Mouse (Mus musculus): Measurements from ENCODE around the gene Tmem220. TPM values are rescaled to one million over a fixed set of nuclear protein-coding genes. Genes with fewer than 3 reads are reported as not detected.
A peak's percentile ranks its signal among the peaks of the same experiment; 100 is the strongest.

Tmem220 gene
- polyA plus RNA-seq, 1 experiment from 2014 or later = 4.2 TPM

DNA sequence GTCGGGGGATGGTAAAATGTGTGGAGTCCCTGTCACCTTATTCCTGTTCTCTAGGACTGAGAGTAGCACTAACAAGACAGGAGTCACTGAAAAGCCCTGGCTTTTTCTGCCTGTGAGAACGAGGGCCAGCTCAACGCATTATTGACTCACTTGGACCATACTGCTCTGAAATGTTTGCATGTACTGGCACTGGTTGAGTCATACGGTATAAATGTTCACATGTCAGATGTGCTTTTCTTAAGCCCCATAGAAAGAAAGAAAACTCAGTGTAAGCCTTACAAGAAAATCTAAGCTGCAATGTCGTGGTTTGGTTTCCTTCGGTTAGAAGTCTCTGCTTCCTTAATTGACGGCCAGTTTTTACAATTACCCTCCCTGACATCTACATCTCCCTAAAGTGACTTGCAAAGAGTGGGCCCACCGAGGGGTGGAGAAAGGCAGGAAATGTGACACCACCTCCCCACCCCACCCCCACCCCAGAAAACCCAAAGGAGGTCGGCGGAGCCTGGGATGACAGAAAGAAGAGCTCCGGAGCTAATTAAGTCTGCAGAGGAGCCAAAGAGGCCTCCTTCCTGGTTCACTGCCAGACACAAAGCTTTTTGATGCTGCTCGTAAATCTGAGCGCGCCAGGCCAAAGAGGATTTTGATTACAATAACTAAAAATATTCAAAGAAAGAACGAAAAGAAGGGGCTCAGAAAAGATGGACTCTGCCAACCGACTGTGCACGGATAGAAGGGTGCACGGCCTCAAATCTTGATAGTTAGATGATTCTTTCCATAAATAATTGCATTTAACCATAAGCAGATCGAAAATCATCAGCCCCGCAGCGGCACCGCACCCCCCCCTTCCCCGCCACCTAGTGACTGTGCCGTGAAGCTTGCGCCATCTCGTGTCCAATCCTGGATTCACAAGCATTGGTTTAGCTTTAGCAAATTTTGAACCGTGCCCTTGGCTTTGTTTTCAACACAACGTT lies 40.5 kb upstream of the Tmem220 start:
- Histone ChIP-seq H3K4me1 (ENCODE audit: insufficient read depth) (peaks cover 5% of the 10 kb centered on the region; the same call in 1 of the 2 replicates), H3K36me3 (replicated peaks; ENCODE audit: insufficient read depth, low read length) (no peaks in the 10 kb centered on the region), H3K4me2 (ENCODE audit: low read depth, low read length) (peak overlapping the region; percentile 73), H3K9me3 (ENCODE audit: low read length) (no peaks in the 10 kb centered on the region), H3K4me3 (ENCODE audit: low read depth, low read length) (peak overlapping the region; percentile 38), H3K27me3 (ENCODE audit: insufficient read depth, low read length) (0 out of 2 replicates have a peak, but pooled peaks cover 8% of the 10 kb centered on the region), H3K27ac (ENCODE audit: low read depth) (no peak overlapping the region), H3K9ac (replicated peaks) (peak overlapping the region; percentile 8; the same call in 1 of the 2 replicates)
- TF ChIP-seq EP300 (IDR thresholded peaks at IDR 0.05; ENCODE audit: low read depth) (no peak), CTCF (IDR thresholded peaks at IDR 0.05; ENCODE audit: low read depth) (peak; percentile 89)
- DNase-seq (peak; percentile 77), ATAC-seq (0 out of 2 replicates have a peak, but pooled peaks have one; percentile 25)
- WGBS (ENCODE audit: insufficient replicate concordance) = 8% methylated on average over 28 of the region's 28 CpGs

DNA sequence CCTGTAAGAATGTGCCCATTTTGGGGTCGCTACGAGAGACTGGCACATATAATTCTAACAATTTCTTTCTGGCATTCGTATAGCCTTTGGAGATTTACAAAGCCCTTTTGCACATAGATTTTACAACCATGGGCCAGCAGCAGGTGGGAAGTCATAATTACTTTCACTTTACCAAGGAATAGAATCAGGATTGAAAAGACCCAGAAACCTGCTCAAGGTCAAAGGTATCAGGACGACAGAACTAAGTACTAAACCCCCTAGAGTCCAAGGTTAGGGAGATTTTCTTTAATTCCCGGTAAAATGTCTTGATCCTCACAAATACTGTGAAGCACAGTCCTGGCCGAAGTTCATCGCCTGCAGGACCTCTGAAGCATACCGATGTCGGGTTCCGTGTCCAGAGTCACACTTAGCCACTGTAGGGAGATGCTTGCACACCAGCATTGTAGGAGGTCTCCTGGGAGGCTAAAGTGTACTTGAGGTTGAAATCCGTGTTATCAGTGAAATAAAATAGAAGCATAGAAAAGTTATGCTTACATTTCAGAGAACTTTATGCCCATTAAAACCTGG lies 39.7 kb upstream of the Tmem220 start:
- Histone ChIP-seq H3K4me1 (ENCODE audit: insufficient read depth) (peaks cover 5% of the 10 kb centered on the region; the same call in 1 of the 2 replicates), H3K9ac (replicated peaks) (peak overlapping the region; percentile 8), H3K36me3 (replicated peaks; ENCODE audit: insufficient read depth, low read length) (no peaks in the 10 kb centered on the region), H3K4me2 (ENCODE audit: low read depth, low read length) (peak overlapping the region; percentile 73), H3K4me3 (ENCODE audit: low read depth, low read length) (peak overlapping the region; percentile 38), H3K27me3 (ENCODE audit: insufficient read depth, low read length) (0 out of 2 replicates have a peak, but pooled peaks cover 8% of the 10 kb centered on the region), H3K9me3 (ENCODE audit: low read length) (no peaks in the 10 kb centered on the region), H3K27ac (ENCODE audit: low read depth) (no peak overlapping the region)
- no peak for ATAC-seq
- WGBS (ENCODE audit: insufficient replicate concordance) = 22% methylated on average over 11 of the region's 11 CpGs
- TF ChIP-seq EP300 (IDR thresholded peaks at IDR 0.05; ENCODE audit: low read depth) = no peak
- TF ChIP-seq CTCF (IDR thresholded peaks at IDR 0.05; ENCODE audit: low read depth) = no peak
- DNase-seq = no peak

- Histone ChIP-seq H3K4me2 (ENCODE audit: low read depth, low read length) (no peak overlapping the region), H3K4me1 (ENCODE audit: insufficient read depth) (no peaks in the 10 kb centered on the region), H3K9me3 (ENCODE audit: low read length) (no peaks in the 10 kb centered on the region), H3K27ac (ENCODE audit: low read depth) (no peak overlapping the region), H3K9ac (replicated peaks) (no peak overlapping the region), H3K4me3 (ENCODE audit: low read depth, low read length) (no peak overlapping the region), H3K27me3 (ENCODE audit: insufficient read depth, low read length) (no peaks in the 10 kb centered on the region), H3K36me3 (replicated peaks; ENCODE audit: insufficient read depth, low read length) (no peaks in the 10 kb centered on the region)
- TF ChIP-seq EP300 (IDR thresholded peaks at IDR 0.05; ENCODE audit: low read depth) = no peak
- no peak for TF ChIP-seq CTCF (IDR thresholded peaks at IDR 0.05; ENCODE audit: low read depth)
- WGBS (ENCODE audit: insufficient replicate concordance) = 50% methylated on average over 2 of the region's 2 CpGs
- no peak for DNase-seq
- ATAC-seq = no peak
These were observed 32.8 kb upstream of the Tmem220 start for GRCm38 (mm10) chr11:66992150-66992549.

GRCm38 (mm10) chr11:66993674-66994073 lies 31.3 kb upstream of the Tmem220 start:
- no peak overlapping the region for H3K9ac ChIP-seq (replicated peaks)
- TF ChIP-seq EP300 (IDR thresholded peaks at IDR 0.05; ENCODE audit: low read depth) (no peak), CTCF (IDR thresholded peaks at IDR 0.05; ENCODE audit: low read depth) (no peak)
- H3K27me3 ChIP-seq (ENCODE audit: insufficient read depth, low read length) = no peaks in the 10 kb centered on the region
- no peak for ATAC-seq
- no peaks in the 10 kb centered on the region for H3K36me3 ChIP-seq (replicated peaks; ENCODE audit: insufficient read depth, low read length)
- WGBS (ENCODE audit: insufficient replicate concordance) = 38% methylated on average over 1 of the region's 1 CpGs
- H3K27ac ChIP-seq (ENCODE audit: low read depth) = no peak overlapping the region
- no peak overlapping the region for H3K4me2 ChIP-seq (ENCODE audit: low read depth, low read length)
- H3K9me3 ChIP-seq (ENCODE audit: low read length) = no peaks in the 10 kb centered on the region
- DNase-seq = no peak
- H3K4me3 ChIP-seq (ENCODE audit: low read depth, low read length) = no peak overlapping the region
- no peaks in the 10 kb centered on the region for H3K4me1 ChIP-seq (ENCODE audit: insufficient read depth)

- no peak for DNase-seq
- TF ChIP-seq CTCF (IDR thresholded peaks at IDR 0.05; ENCODE audit: low read depth) = no peak
- no peak for TF ChIP-seq EP300 (IDR thresholded peaks at IDR 0.05; ENCODE audit: low read depth)
- Histone ChIP-seq H3K9ac (replicated peaks) (no peak overlapping the region), H3K27ac (ENCODE audit: low read depth) (no peak overlapping the region), H3K4me2 (ENCODE audit: low read depth, low read length) (no peak overlapping the region), H3K9me3 (ENCODE audit: low read length) (no peaks in the 10 kb centered on the region), H3K4me3 (ENCODE audit: low read depth, low read length) (no peak overlapping the region), H3K27me3 (ENCODE audit: insufficient read depth, low read length) (no peaks in the 10 kb centered on the region), H3K4me1 (ENCODE audit: insufficient read depth) (no peaks in the 10 kb centered on the region), H3K36me3 (replicated peaks; ENCODE audit: insufficient read depth, low read length) (no peaks in the 10 kb centered on the region)
- no peak for ATAC-seq
- 70% methylated on average over 4 of the region's 4 CpGs for WGBS (ENCODE audit: insufficient replicate concordance)
These were observed 28.5 kb upstream of the Tmem220 start for GRCm38 (mm10) chr11:66996446-66996845.

All from liver, postnatal 0 days (tissue).